Mouse (Mus musculus): ENCODE measurements around the gene Ror2.

The Ror2 gene

GRCm38 (mm10) chr13:53233826-53234786 is 51.8 kb downstream of the Ror2 start:
- DNase-seq (ENCODE audit: low spot score in 2 of 2) = no peak

DNA sequence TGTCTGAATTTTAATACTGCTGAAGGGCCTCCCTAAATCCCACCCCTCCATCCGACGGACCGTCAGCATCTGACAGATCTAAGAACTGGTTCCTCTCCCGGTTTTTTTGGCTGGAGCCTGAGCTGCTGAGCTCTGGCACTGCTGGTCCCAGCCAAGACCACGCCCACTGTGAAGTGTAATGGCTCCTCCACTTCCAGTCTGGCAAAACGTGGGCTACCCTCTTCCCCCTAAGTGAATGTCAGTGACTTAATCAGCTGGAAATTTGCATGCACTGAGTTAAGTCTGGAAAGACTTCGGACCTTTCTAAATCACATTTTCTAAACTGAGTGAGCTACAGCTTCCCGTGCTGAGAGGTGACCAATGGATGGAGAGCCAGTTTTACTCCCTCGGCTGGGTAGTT is 52.5 kb downstream of the Ror2 start:
- no peak for DNase-seq (ENCODE audit: low spot score in 2 of 2)

- DNase-seq (ENCODE audit: low spot score in 2 of 2) = no peak
Observed at GRCm38 (mm10) chr13:53232419-53232818, 53.5 kb downstream of the Ror2 start.

GRCm38 (mm10) chr13:53230446-53231161 is 55.3 kb downstream of the Ror2 start:
- DNase-seq (ENCODE audit: low spot score in 2 of 2) = no peak

DNA sequence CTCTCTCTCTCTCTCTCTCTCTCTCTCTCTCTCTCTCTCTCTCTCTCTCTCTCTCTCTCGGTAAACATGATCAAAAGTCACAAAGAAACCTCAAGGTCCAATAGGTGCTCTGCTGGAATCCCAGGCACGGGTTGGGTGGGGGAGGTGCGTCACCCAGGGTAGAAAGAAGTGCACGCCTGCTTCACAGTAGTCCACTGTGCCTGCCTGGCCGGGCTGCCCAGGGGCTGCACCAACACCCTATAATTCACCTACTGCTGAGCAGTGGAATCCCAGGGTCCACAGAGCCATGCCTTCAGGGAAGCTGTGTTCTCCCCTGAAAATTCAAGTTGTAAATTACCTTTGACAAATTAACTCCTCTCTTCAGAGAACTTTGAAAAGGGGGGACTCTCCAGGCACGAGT is 58.9 kb downstream of the Ror2 start:
- no peak for DNase-seq (ENCODE audit: low spot score in 2 of 2)

DNA sequence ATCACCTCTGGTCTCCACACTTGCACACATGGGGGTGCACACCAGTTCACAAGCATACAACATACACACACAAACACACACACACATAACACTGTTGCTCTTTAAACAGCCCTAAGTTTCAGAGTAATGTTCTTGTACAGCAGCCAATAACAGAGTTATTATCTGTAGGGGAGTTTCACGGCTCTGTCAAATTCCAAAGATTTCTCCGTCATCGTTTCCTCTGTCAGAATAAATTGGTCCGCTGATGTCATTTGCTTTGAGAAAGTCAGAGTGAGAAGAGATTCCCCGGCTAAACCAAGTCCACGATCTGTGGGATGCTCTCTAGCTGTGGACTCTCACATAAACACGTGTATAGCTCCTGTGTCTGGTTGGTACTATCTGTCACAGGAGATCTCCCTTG is 59.5 kb downstream of the Ror2 start:
- no peak for DNase-seq (ENCODE audit: low spot score in 2 of 2)

GRCm38 (mm10) chr13:53225925-53226324 is 60.0 kb downstream of the Ror2 start:
- no peak for DNase-seq (ENCODE audit: low spot score in 2 of 2)

DNA sequence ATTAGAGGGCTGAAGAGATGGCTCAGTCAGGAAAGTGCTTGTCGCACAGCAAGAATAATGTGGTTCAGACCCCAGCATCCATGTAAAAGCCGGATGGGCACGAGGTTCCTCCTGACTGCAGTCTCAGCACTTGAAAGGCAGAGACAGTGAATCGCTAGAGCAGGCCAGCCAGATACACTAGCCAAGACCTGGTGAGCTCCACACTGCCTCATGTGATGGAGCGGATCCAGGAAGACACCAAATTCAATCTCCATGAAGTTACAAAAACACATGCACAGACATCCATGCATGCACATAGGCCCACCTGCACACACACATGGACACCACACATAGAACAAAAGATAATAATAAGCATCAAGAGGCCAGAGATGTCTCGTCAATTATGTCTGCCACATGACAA is 64.7 kb downstream of the Ror2 start:
- no peak for DNase-seq (ENCODE audit: low spot score in 2 of 2)

- DNase-seq (ENCODE audit: low spot score in 2 of 2) = no peak
Observed at GRCm38 (mm10) chr13:53219889-53220288, 66.0 kb downstream of the Ror2 start.

- DNase-seq (ENCODE audit: low spot score in 2 of 2) = no peak
Observed at GRCm38 (mm10) chr13:53219391-53219790, 66.5 kb downstream of the Ror2 start.

- DNase-seq (ENCODE audit: low spot score in 2 of 2) = no peak
Observed at GRCm38 (mm10) chr13:53217396-53217975, 68.4 kb downstream of the Ror2 start.

DNA sequence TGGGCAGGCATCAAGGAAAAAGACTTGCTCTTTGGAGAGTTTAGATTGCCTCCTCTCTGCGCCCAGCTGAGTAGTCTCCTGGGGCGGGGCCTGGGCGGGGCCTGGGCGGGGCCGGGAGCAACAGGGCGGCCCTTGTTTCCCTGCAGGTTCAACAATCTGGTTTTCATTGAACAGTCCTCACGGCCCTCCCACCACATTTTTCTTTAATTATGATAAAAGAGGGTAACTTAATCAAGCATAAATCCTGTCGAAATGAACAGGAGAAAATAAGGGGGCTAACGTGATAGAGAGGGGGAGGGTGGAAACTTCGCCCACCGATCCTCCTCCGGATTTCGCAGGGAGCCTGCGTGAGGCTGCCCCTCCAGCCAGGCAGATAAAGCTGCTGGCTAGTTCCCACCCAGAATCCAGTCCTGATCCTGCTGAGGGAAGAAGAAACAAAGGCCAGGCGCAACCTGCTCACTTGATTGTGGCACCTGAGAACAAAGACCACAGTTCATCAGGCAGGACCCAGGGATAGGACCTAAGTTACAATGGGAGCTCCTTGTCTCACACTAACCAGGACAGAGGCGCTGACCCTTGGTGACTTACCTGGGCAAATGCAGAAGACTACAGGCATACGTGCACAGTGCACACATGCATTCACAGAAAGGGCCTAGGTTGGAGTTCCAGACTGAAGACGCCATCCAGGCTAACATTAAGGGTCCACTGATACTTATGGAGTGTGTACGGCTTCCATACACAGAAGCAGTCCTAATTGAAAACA is 73.8 kb downstream of the Ror2 start:
- no peak for DNase-seq (ENCODE audit: low spot score in 2 of 2)

- no peak for DNase-seq (ENCODE audit: low spot score in 2 of 2)
Observed at GRCm38 (mm10) chr13:53208556-53208955, 77.4 kb downstream of the Ror2 start.

GRCm38 (mm10) chr13:53205128-53205911 is 80.6 kb downstream of the Ror2 start:
- peak; percentile 35 to 71 for DNase-seq (ENCODE audit: low spot score in 2 of 2)

- DNase-seq (ENCODE audit: low spot score in 2 of 2) = no peak
Observed at GRCm38 (mm10) chr13:53202439-53202830, 83.5 kb downstream of the Ror2 start.

- peak; percentile 73 to 77 for DNase-seq (ENCODE audit: low spot score in 2 of 2)
Observed at GRCm38 (mm10) chr13:53201628-53202438, 84.1 kb downstream of the Ror2 start.

DNA sequence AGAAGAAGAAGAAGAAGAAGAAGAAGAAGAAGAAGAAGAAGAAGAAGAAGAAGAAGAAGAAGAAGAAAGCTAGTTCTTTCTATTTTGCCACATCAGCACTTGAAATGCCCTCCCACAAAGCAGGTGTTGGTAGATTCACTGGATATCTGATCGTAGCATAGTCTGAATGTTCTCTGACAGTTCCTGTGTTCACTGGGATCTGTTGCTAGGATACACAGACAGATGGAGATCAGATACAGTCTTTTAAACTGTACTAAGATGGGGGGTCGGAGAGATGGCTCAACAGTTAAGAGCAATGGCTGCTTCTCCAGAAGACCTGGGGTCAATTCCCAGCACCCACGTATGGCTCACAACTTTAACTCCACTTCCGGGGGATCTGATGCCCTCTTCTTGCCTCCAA is 85.8 kb downstream of the Ror2 start:
- no peak for DNase-seq (ENCODE audit: low spot score in 2 of 2)

DNA sequence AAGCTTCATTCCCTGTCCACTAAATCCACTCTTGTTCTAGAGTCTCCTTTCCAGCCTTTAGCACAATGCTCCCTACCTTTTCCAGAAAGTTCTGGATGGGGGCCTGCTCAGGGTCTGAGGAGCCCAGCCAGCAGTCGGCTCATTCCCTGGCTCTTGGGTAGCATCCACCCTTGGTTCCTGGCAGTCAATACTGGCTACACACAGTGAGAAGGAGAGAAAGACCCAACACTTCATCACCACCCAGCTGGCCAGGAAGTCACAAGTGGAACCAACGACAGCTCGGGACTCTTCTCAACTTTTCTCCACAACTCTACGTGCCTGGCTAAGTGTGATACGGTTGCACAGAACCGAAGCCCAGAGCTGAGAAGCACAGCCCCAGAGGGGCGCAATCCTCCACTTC is 86.7 kb downstream of the Ror2 start:
- DNase-seq (ENCODE audit: low spot score in 2 of 2) = no peak

- no peak for DNase-seq (ENCODE audit: low spot score in 2 of 2)
Observed at GRCm38 (mm10) chr13:53196690-53197089, 89.2 kb downstream of the Ror2 start.

Data from urinary bladder, postnatal 4 days (tissue).